Mouse (Mus musculus): ENCODE results near the gene Pip4k2a.

DNA sequence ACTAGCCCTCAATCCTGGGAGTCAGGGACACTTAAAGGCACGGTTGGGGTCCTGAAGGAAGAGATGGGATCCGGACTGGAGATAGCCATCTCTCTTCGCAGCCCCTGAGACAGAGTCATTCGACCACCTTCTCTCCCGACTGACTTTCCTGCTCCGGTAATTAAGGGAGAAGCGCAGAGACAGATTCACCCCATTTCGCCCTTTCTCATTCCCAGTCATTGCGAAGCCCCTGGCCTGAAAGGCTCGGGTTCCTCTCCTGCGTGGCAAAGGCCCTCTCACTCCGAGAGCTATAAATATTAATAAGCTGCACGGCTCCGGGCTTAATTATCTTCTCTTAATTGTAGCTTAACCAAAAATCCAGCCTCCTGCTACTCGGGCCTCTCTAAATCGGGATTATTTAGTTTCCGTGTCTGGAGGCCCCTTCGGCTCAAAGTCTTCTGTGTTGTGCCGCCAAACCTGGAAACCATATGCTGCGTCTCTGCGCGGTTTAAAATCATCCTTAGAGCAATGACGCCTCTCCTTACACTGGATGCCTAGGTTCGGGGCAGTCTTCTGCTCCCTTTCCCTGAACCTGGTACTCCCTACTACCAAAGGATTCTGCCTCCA, 197.2 kb downstream of the Pip4k2a start:
- TF ChIP-seq POLR2A (IDR thresholded peaks at IDR 0.05; ENCODE audit: borderline replicate concordance, extremely low read depth, low read depth, low read length) (no peak), CTCF (IDR thresholded peaks at IDR 0.05; ENCODE audit: insufficient read depth, low read length) (no peak)

All from lung, adult 2 months (tissue).